Mouse (Mus musculus): ENCODE data around the gene Selp. TPM values are rescaled to one million over a fixed set of nuclear protein-coding genes. Genes with fewer than 3 reads are reported as not detected.
A peak's percentile ranks its signal among the peaks of the same experiment; 100 is the strongest.

Gene Selp
- polyA plus RNA-seq, 1 experiment from 2014 or later, result 1.2 TPM

DNA sequence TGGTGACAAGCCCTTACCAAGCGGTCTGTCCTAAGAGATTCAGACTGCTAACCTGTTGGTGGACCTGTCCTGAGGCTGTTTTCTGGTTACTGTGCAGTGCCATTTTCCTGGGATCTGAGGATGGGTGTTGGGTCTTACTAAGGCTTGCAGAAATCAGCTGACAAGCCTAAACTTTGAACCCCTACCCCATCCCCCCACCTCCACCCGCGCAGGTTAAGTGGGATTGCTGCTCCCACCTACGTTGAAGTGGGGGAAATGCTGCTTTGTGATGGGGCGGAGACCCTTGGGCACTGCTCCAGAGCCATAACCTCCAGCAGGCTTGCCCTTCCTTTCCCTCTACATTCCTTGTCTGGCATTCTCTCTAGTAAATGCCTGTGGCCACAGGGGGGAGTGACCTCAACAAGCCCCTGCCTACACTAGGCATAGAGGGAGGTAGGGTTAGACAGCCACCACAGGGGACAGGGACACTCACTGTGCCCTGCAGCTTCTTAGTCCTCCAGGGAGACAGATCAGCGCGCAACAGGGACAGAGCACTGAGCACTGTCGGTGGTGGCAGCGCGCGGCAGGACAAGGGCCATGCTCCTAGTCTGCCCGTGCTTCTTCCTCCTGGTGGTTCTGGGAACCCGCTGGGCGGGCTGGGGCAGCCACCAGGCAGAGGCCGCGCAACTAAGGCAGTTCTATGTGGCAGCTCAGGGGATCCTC is 36.5 kb downstream of the Selp start, which contains the start of gene F5:
TSS of gene F5 (plus strand) at position 452 of the 702 bp plus-strand sequence.
- Histone ChIP-seq H3K9ac (ENCODE audit: low read depth, low read length) (peak within 1 kb of the TSS; percentile 64), H3K27ac (ENCODE audit: low read length) (peak within 1 kb of the TSS; percentile 77)
- peak; percentile 67 for ATAC-seq (ENCODE audit: low read depth)

DNA sequence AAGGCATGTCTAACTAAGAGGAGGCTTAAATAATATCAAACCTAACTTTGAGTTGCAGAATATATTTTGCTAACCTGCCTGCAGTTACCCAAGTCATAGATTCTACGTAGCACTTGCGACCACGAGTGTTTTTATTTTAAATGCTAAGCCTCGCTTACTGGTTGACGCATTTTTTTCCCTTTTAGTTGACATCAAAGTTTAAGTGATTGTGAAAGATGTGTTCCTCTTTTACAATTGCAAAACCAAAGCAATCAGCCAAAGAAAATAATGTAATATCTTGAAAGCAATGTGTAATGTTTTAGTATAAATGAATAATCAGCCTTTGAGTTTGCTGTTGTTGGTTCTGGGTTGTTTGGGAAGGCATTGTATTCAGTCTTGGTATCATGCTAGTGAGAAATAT is 37.8 kb downstream of the Selp start:
- peak overlapping the region; percentile 55 for H3K4me3 ChIP-seq (ENCODE audit: low read depth, low read length)
- H3K4me2 ChIP-seq (ENCODE audit: low read depth, low read length), result peak overlapping the region; percentile 40

More for the DNA sequence above, 36.5 kb downstream of the Selp start, which contains the start of gene F5:
- no peaks in the 10 kb centered on the region; the same call in 1 of the 2 replicates for H3K4me1 ChIP-seq (ENCODE audit: control insufficient read depth, low read depth, low read length)
- H3K27me3 ChIP-seq (ENCODE audit: control insufficient read depth, insufficient read depth, low read depth, low read length), result no peaks in the 10 kb centered on the region
- peak within 1 kb of the TSS; percentile 55 for H3K4me3 ChIP-seq (ENCODE audit: low read depth, low read length)
- no peaks in the 10 kb centered on the region for H3K9me3 ChIP-seq (replicated peaks; ENCODE audit: control insufficient read depth, low read length)
- peak within 1 kb of the TSS; percentile 43 for H3K4me2 ChIP-seq (ENCODE audit: low read depth, low read length)
- no peaks in the 10 kb centered on the region for H3K36me3 ChIP-seq (ENCODE audit: control insufficient read depth, insufficient read depth)
- WGBS (ENCODE audit: insufficient replicate concordance), result 15% methylated on average over 16 of the region's 16 CpGs

DNA sequence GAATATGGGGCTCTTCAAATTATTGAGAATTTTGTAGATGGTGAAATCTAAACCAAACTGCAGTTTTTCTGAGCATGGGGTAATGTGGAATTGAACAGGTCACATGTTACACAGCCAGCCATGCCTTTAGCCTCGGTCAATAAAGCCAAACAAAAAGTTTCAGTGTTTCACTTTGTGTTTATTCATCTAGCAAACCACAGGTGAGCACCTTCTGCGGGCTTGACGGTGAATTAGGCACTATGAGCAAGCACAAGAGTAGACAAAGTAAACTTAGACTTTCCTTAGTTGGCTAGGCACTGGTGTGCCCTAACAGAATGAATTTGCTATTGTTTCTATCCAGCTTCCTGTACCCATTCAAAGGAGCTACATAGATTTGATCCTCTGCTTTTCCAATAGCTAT is 39.9 kb downstream of the Selp start:
- Histone ChIP-seq H3K27ac (ENCODE audit: low read length) (no peak overlapping the region), H3K4me1 (ENCODE audit: control insufficient read depth, low read depth, low read length) (no peaks in the 10 kb centered on the region; the same call in 1 of the 2 replicates), H3K27me3 (ENCODE audit: control insufficient read depth, insufficient read depth, low read depth, low read length) (no peaks in the 10 kb centered on the region), H3K4me2 (ENCODE audit: low read depth, low read length) (no peak overlapping the region), H3K4me3 (ENCODE audit: low read depth, low read length) (no peak overlapping the region), H3K9ac (ENCODE audit: low read depth, low read length) (no peak overlapping the region), H3K9me3 (replicated peaks; ENCODE audit: control insufficient read depth, low read length) (no peaks in the 10 kb centered on the region), H3K36me3 (ENCODE audit: control insufficient read depth, insufficient read depth) (no peaks in the 10 kb centered on the region)
- WGBS (ENCODE audit: insufficient replicate concordance), result 48% methylated on average over 3 of the region's 3 CpGs
- ATAC-seq (ENCODE audit: low read depth), result no peak

More for the DNA sequence above, 37.8 kb downstream of the Selp start:
- WGBS (ENCODE audit: insufficient replicate concordance), result 49% methylated on average over 5 of the region's 5 CpGs
- Histone ChIP-seq H3K4me1 (ENCODE audit: control insufficient read depth, low read depth, low read length) (no peaks in the 10 kb centered on the region; the same call in 1 of the 2 replicates), H3K9me3 (replicated peaks; ENCODE audit: control insufficient read depth, low read length) (no peaks in the 10 kb centered on the region), H3K9ac (ENCODE audit: low read depth, low read length) (no peak overlapping the region; the same call in 1 of the 2 replicates), H3K36me3 (ENCODE audit: control insufficient read depth, insufficient read depth) (no peaks in the 10 kb centered on the region), H3K27me3 (ENCODE audit: control insufficient read depth, insufficient read depth, low read depth, low read length) (no peaks in the 10 kb centered on the region), H3K27ac (ENCODE audit: low read length) (peak overlapping the region; percentile 60; the same call in 1 of the 2 replicates)
- no peak for ATAC-seq (ENCODE audit: low read depth)

DNA sequence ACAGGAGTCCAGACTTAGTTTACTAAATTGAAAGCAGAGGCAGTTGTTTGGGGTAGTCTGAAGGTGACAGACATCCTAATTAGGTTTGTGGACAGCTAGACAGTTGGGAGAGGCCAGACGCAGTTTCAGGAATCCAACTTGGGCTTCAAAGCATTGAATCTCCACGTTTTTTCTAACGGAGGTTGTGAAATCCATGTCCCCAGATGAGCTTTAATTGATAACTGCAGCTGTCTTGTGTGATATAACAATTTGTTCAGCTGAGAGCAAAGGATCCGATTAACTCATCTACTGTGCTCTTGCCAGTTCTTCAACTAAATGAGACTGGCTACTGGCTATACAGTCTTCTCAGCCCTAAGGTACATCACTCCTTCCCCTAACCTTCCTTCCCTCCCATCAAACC is 43.5 kb downstream of the Selp start:
- Histone ChIP-seq H3K9ac (ENCODE audit: low read depth, low read length) (no peak overlapping the region), H3K4me1 (ENCODE audit: control insufficient read depth, low read depth, low read length) (no peaks in the 10 kb centered on the region; the same call in 1 of the 2 replicates), H3K27ac (ENCODE audit: low read length) (no peak overlapping the region), H3K4me3 (ENCODE audit: low read depth, low read length) (no peak overlapping the region), H3K27me3 (ENCODE audit: control insufficient read depth, insufficient read depth, low read depth, low read length) (no peaks in the 10 kb centered on the region), H3K4me2 (ENCODE audit: low read depth, low read length) (no peak overlapping the region), H3K9me3 (replicated peaks; ENCODE audit: control insufficient read depth, low read length) (no peaks in the 10 kb centered on the region), H3K36me3 (ENCODE audit: control insufficient read depth, insufficient read depth) (no peaks in the 10 kb centered on the region)
- 50% methylated on average over 4 of the region's 4 CpGs for WGBS (ENCODE audit: insufficient replicate concordance)
- no peak for ATAC-seq (ENCODE audit: low read depth)

DNA sequence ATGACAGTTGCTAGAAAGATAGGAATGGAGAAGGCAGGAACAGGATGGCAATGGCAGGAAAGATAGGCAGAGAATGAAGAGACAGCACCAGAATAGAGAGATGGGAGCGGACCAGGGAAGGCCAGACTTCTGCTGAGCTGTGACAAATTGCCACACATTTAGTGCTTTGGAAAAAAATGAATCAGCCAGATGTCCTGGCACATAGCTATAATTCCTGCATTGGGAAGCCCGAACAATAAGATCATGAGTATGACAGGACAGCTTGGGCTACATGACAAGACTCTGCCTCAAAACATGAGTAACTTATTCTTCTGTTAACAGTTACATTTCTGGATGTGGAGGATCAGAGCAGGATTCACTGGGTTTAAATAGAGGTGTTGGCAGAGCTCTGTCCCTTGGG is 44.7 kb downstream of the Selp start:
- H3K4me3 ChIP-seq (ENCODE audit: low read depth, low read length), result no peak overlapping the region
- no peaks in the 10 kb centered on the region for H3K9me3 ChIP-seq (replicated peaks; ENCODE audit: control insufficient read depth, low read length)
- 64% methylated on average over 2 of the region's 2 CpGs for WGBS (ENCODE audit: insufficient replicate concordance)

DNA sequence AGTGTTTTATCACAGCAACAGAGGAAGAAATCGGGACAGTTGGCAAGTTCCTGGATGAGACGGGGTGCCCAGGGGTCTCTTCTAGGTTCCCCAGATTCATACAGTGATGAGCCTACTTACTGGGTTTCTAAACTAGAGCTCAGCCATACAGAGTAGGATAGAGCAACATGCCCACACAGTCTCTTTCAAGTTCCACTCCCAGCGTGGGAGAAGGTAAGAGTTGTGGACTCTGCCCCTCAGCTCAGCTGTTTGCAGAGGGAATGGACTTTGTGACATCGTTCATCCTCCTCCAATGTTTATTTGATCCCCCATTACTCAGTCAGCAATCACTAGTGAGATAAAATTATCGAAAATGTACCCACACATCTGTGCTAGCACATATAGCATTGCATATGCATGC is 47.7 kb downstream of the Selp start:
- no peaks in the 10 kb centered on the region for H3K36me3 ChIP-seq (ENCODE audit: control insufficient read depth, insufficient read depth)
- no peaks in the 10 kb centered on the region; the same call in 1 of the 2 replicates for H3K4me1 ChIP-seq (ENCODE audit: control insufficient read depth, low read depth, low read length)
- ATAC-seq (ENCODE audit: low read depth), result peak; percentile 93
- no peak overlapping the region for H3K9ac ChIP-seq (ENCODE audit: low read depth, low read length)
- H3K4me3 ChIP-seq (ENCODE audit: low read depth, low read length), result no peak overlapping the region
- H3K9me3 ChIP-seq (replicated peaks; ENCODE audit: control insufficient read depth, low read length), result no peaks in the 10 kb centered on the region
- H3K27me3 ChIP-seq (ENCODE audit: control insufficient read depth, insufficient read depth, low read depth, low read length), result no peaks in the 10 kb centered on the region
- 47% methylated on average over 5 of the region's 5 CpGs for WGBS (ENCODE audit: insufficient replicate concordance)
- H3K4me2 ChIP-seq (ENCODE audit: low read depth, low read length), result no peak overlapping the region
- peak overlapping the region; percentile 68 for H3K27ac ChIP-seq (ENCODE audit: low read length)

More for the DNA sequence above, 44.7 kb downstream of the Selp start:
- Histone ChIP-seq H3K27ac (ENCODE audit: low read length) (no peak overlapping the region), H3K4me2 (ENCODE audit: low read depth, low read length) (no peak overlapping the region), H3K27me3 (ENCODE audit: control insufficient read depth, insufficient read depth, low read depth, low read length) (no peaks in the 10 kb centered on the region), H3K4me1 (ENCODE audit: control insufficient read depth, low read depth, low read length) (no peaks in the 10 kb centered on the region; the same call in 1 of the 2 replicates), H3K36me3 (ENCODE audit: control insufficient read depth, insufficient read depth) (no peaks in the 10 kb centered on the region), H3K9ac (ENCODE audit: low read depth, low read length) (no peak overlapping the region)
- no peak for ATAC-seq (ENCODE audit: low read depth)

DNA sequence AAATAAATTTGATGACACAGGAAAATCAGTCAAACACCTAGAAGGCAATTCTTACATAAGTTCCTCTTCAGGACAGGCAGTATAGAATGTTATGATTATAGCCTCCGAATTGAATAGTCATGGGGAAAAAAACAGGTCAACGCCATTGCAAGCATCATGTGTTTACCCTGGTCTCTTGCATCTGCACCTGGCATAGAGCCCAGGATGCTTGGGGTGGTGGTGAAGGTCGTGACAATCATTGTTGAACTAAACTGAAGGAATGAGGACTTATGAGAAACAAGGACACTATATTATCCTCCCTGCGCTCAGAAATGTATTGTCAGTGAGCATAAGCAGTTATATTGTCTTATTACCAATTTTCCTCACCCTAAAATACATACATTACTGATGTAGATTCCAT is 53.8 kb downstream of the Selp start:
- ATAC-seq (ENCODE audit: low read depth), result peak; percentile 53; the same call in 1 of the 2 replicates

DNA sequence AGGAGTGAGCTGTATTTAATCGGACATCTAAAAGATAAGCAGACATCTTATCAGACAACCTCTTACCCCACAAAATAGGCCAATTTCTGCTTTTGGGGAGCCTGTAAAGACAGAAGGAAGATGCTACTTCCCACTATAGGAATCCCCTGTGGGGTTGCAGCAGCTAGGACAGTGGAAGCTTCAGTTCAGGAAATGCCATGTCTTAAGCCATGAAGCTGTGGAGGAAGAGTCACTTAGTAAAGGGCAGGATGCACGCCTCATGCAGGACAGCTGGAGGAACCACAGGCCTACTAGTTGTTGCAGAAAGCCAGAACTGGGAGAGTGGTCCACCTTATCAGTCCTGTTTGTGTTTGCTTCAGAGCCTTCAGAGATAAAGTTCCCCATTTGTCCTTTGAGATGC is 55.4 kb downstream of the Selp start:
- Histone ChIP-seq H3K9ac (ENCODE audit: low read depth, low read length) (no peak overlapping the region), H3K27ac (ENCODE audit: low read length) (no peak overlapping the region), H3K4me1 (ENCODE audit: control insufficient read depth, low read depth, low read length) (no peaks in the 10 kb centered on the region; the same call in 1 of the 2 replicates), H3K9me3 (replicated peaks; ENCODE audit: control insufficient read depth, low read length) (no peaks in the 10 kb centered on the region), H3K36me3 (ENCODE audit: control insufficient read depth, insufficient read depth) (no peaks in the 10 kb centered on the region), H3K4me2 (ENCODE audit: low read depth, low read length) (no peak overlapping the region), H3K4me3 (ENCODE audit: low read depth, low read length) (no peak overlapping the region), H3K27me3 (ENCODE audit: control insufficient read depth, insufficient read depth, low read depth, low read length) (no peaks in the 10 kb centered on the region)
- WGBS (ENCODE audit: insufficient replicate concordance), result 28% methylated on average over 2 of the region's 2 CpGs
- no peak for ATAC-seq (ENCODE audit: low read depth)

More for the DNA sequence above, 53.8 kb downstream of the Selp start:
- Histone ChIP-seq H3K9me3 (replicated peaks; ENCODE audit: control insufficient read depth, low read length) (no peaks in the 10 kb centered on the region), H3K36me3 (ENCODE audit: control insufficient read depth, insufficient read depth) (no peaks in the 10 kb centered on the region), H3K27ac (ENCODE audit: low read length) (no peak overlapping the region), H3K4me3 (ENCODE audit: low read depth, low read length) (no peak overlapping the region), H3K4me2 (ENCODE audit: low read depth, low read length) (no peak overlapping the region), H3K27me3 (ENCODE audit: control insufficient read depth, insufficient read depth, low read depth, low read length) (no peaks in the 10 kb centered on the region), H3K4me1 (ENCODE audit: control insufficient read depth, low read depth, low read length) (no peaks in the 10 kb centered on the region; the same call in 1 of the 2 replicates), H3K9ac (ENCODE audit: low read depth, low read length) (no peak overlapping the region)
- WGBS (ENCODE audit: insufficient replicate concordance), result 43% methylated on average over 4 of the region's 4 CpGs

DNA sequence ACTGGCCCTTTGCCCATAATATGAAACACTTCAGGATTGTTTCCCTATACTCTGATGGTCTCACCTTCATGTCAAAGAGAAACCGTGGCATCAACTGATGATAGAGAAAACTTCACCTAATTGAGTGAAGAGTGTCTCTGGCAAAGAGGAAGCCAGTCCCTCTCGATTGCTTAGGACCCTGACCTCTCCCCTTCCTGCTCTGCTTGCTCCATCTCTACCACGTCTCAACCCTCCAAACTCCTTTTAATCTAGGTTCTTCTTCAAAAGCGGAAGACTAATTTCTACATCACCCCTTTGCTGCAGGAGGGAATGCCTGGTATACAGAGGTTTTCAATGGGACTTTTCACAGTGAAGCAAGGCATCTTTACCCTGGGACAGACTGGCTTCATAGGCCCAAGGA is 58.1 kb downstream of the Selp start:
- H3K27me3 ChIP-seq (ENCODE audit: control insufficient read depth, insufficient read depth, low read depth, low read length), result no peaks in the 10 kb centered on the region
- ATAC-seq (ENCODE audit: low read depth), result 0 out of 2 replicates have a peak, but pooled peaks have one; percentile 11
- H3K9ac ChIP-seq (ENCODE audit: low read depth, low read length), result no peak overlapping the region
- H3K4me1 ChIP-seq (ENCODE audit: control insufficient read depth, low read depth, low read length), result no peaks in the 10 kb centered on the region; the same call in 1 of the 2 replicates
- WGBS (ENCODE audit: insufficient replicate concordance), result 48% methylated on average over 4 of the region's 4 CpGs
- no peak overlapping the region for H3K4me2 ChIP-seq (ENCODE audit: low read depth, low read length)
- no peaks in the 10 kb centered on the region for H3K9me3 ChIP-seq (replicated peaks; ENCODE audit: control insufficient read depth, low read length)
- no peak overlapping the region for H3K27ac ChIP-seq (ENCODE audit: low read length)
- no peak overlapping the region for H3K4me3 ChIP-seq (ENCODE audit: low read depth, low read length)
- H3K36me3 ChIP-seq (ENCODE audit: control insufficient read depth, insufficient read depth), result no peaks in the 10 kb centered on the region
